Mouse (Mus musculus) hindbrain, embryonic 12.5 days (tissue): ENCODE measurements around the gene Ciz1. TPM values are rescaled to one million over a fixed set of nuclear protein-coding genes. Genes with fewer than 3 reads are reported as not detected.
A peak's percentile ranks its signal among the peaks of the same experiment; 100 is the strongest.
"Not testable (repeated sequence)": the region's sequence is repeated elsewhere in the genome, so short reads cannot be mapped to it uniquely, and the experiment has no call there.

Experiments
- ATAC-seq: fragments of 200-750 bp; cut with Nextera tagmentation; 2 replicates; pipeline ENCODE4 v1.8.0; 2017; ENCODE audit warnings: moderate TSS enrichment; ENCODE audit not compliant: low FRiP score
- H3K27ac ChIP-seq: fragments of 300-500 bp; sonication (generic); 2 replicates; pipeline ENCODE4 v1.5.1; 2016; ENCODE audit warnings: mild to moderate bottlenecking
- H3K27me3 ChIP-seq: fragments of 300-500 bp; sonication (generic); 2 replicates; pipeline ENCODE4 v1.6.1; 2016; ENCODE audit warnings: mild to moderate bottlenecking
- H3K36me3 ChIP-seq: fragments of 300-500 bp; sonication (generic); 2 replicates; pipeline ENCODE4 v1.6.1; 2016; ENCODE audit warnings: mild to moderate bottlenecking
- H3K4me1 ChIP-seq: fragments of 300-500 bp; sonication (generic); 2 replicates; pipeline ENCODE4 v1.6.1; 2016
- H3K4me2 ChIP-seq: fragments of 300-500 bp; sonication (generic); replicated peaks from 2 replicates; pipeline ENCODE4 v1.6.1; 2016; ENCODE audit warnings: mild to moderate bottlenecking
- H3K4me3 ChIP-seq: fragments of 300-500 bp; sonication (generic); 2 replicates; pipeline ENCODE4 v1.5.1; 2016; ENCODE audit warnings: mild to moderate bottlenecking
- H3K9ac ChIP-seq: fragments of 300-500 bp; sonication (generic); 2 replicates; pipeline ENCODE4 v1.6.1; 2016; ENCODE audit warnings: mild to moderate bottlenecking, moderate library complexity
- H3K9me3 ChIP-seq: fragments of 300-500 bp; sonication (generic); replicated peaks from 2 replicates; pipeline ENCODE4 v1.6.1; 2016; ENCODE audit warnings: mild to moderate bottlenecking
- WGBS: fragments of 180-500 bp; shearing (Covaris S2); methylation state at CpG from one replicate; pipeline ENCODE4 v1.1.7; 2016; 5-methylcytosine and 5-hydroxymethylcytosine counted together
- polyA plus RNA-seq: library from polyadenylated mRNA; unstranded; fragments of >200 nt; fragmentation: Nextera tagmentation; extraction: Ambion mirVana; gene quantifications from 2 replicates; pipeline ENCODE4 v1.2.1, GENCODE M21; 2016

Gene Ciz1
- polyA plus RNA-seq, 1 experiment from 2014 or later, result 59.1 TPM

DNA sequence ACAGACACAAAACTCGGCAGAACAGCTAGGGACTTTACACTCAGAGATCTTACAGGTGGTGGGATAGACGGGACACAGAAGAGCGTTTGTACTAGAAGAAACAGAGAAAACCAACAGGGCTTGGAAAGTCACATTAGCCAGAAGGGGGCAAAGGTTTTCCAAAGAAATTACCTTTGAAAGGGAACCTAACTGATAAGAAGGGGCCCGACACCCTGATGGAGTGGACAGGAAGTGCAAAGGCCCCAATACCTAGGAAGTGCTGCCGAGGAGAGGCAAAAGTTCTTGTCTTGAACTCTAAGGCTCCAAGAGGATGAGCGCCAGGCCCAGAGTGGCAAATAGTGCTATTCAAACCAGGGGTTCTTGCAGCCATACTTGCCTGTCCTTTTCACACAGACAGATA lies 1.7 kb downstream of the Ciz1 start:
- H3K9ac ChIP-seq, result no peak overlapping the region
- H3K27me3 ChIP-seq, result 0 out of 2 replicates have a peak, but pooled peaks cover 6% of the 10 kb centered on the region
- no peaks in the 10 kb centered on the region for H3K9me3 ChIP-seq
- H3K36me3 ChIP-seq, result no peaks in the 10 kb centered on the region
- ATAC-seq, result no peak
- 74% methylated on average over 6 of the region's 6 CpGs for WGBS
- H3K4me2 ChIP-seq, result peak overlapping the region; percentile 68; the same call in 1 of the 2 replicates
- no peak overlapping the region for H3K4me3 ChIP-seq
- no peak overlapping the region for H3K27ac ChIP-seq
- H3K4me1 ChIP-seq, result peaks cover 25% of the 10 kb centered on the region

DNA sequence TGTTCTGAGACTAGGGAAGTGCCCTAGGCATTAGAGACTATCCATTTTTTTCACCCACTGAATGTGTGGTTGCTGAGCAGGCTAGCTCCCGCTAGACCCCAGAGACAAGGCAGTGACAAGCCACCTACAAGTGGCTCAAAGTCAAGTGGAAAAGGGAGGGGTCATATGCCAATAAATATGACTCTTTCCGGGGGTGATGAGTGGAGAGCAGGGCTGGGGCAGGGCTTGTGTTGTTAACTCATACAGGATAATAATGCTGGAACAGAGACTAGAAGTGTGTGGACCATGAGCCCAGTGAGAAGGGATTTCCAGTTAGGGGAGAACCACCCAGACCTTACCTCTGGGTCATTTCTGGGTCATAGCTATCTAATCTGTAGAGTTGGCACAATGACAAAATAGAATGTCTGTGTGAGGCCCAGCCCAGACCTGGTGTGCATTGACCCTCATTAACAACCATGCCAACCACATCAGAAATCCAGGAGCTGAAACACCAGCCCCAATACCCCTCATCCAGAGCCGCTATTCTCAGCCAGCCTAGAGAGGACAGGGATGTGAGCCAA lies 2.3 kb downstream of the Ciz1 start:
- no peaks in the 10 kb centered on the region for H3K36me3 ChIP-seq
- no peak overlapping the region for H3K9ac ChIP-seq
- H3K27ac ChIP-seq, result no peak overlapping the region
- 0 out of 2 replicates have a peak, but pooled peaks cover 6% of the 10 kb centered on the region for H3K27me3 ChIP-seq
- no peak for ATAC-seq
- no peak overlapping the region for H3K4me3 ChIP-seq
- H3K9me3 ChIP-seq, result no peaks in the 10 kb centered on the region
- 92% methylated on average over 3 of the region's 3 CpGs for WGBS
- H3K4me2 ChIP-seq, result no peak overlapping the region
- peaks cover 25% of the 10 kb centered on the region for H3K4me1 ChIP-seq

DNA sequence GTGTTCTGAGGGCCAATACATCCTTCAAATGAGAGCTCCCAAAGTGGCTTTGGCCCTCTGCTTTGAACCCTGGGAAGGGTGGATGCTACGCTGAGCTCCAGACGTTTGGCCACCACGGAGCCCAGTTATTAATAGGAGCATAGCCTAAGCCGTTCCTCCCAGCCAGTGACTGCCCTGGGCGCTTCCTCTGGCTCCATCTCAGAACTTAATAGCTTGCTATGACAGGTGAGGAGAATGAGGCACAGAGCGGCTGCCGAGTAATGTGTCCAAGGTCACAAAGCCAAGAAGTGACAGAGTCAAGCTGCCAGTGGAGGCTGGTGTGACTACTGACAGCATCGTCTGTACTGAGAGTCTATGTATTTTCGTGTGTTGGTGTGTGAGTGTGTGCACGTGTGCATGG lies 4.1 kb downstream of the Ciz1 start:
- Histone ChIP-seq H3K9ac (no peak overlapping the region), H3K27ac (no peak overlapping the region), H3K4me2 (no peak overlapping the region), H3K9me3 (no peaks in the 10 kb centered on the region), H3K4me1 (peaks cover 20% of the 10 kb centered on the region), H3K36me3 (no peaks in the 10 kb centered on the region), H3K4me3 (no peak overlapping the region), H3K27me3 (0 out of 2 replicates have a peak, but pooled peaks cover 4% of the 10 kb centered on the region)
- no peak for ATAC-seq
- 82% methylated on average over 10 of the region's 10 CpGs for WGBS

DNA sequence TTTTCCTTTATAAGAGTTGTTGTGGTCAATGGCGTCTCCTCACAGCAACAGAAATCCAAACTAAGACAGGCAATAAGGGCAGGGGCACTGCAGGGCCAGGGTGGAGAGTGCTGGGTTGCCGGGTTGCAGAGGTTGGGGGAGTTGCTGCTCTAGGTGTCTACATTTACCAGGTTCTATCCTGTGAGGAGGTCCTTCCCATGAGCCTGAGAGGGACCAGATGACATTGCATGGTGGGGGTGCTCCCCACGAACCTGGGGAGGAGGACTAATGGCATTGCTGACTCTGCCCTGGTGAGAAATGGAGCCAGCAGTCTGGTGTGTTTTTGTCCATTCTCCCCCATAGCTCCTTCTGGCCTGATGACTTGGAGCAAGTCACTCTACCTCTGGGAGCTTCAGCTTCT lies 5.6 kb downstream of the Ciz1 start:
- 67% methylated on average over 3 of the region's 3 CpGs for WGBS
- no peak for ATAC-seq
- H3K36me3 ChIP-seq, result no peaks in the 10 kb centered on the region
- no peaks in the 10 kb centered on the region for H3K9me3 ChIP-seq
- peaks cover 11% of the 10 kb centered on the region for H3K27me3 ChIP-seq
- H3K9ac ChIP-seq, result no peak overlapping the region
- peaks cover 20% of the 10 kb centered on the region for H3K4me1 ChIP-seq
- no peak overlapping the region for H3K4me3 ChIP-seq
- no peak overlapping the region for H3K27ac ChIP-seq
- H3K4me2 ChIP-seq, result no peak overlapping the region

DNA sequence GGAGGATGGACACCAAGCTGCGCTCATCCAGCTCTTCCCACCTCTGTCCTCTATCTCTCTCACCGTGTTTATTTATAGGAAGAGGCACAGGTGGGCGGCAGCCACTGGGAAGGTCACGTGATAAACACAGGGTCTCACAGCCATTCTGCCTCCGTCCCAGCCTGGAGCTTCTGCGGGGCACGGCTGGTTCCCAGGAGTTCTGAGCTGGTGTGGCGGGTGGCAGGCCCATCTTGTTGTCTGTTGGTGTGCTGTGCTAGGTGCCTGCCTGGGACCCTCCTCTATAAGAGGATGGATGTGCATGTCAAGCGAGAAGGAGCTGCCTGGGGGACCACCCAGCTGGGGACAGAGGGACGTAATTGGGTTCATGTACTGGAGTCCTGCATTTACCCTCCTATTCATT lies 6.3 kb downstream of the Ciz1 start:
- peaks cover 11% of the 10 kb centered on the region for H3K27me3 ChIP-seq
- peaks cover 19% of the 10 kb centered on the region for H3K4me1 ChIP-seq
- no peak overlapping the region for H3K4me2 ChIP-seq
- WGBS, result 61% methylated on average over 10 of the region's 10 CpGs
- no peaks in the 10 kb centered on the region for H3K9me3 ChIP-seq
- no peak overlapping the region for H3K9ac ChIP-seq
- H3K27ac ChIP-seq, result no peak overlapping the region
- H3K4me3 ChIP-seq, result no peak overlapping the region
- ATAC-seq, result no peak
- no peaks in the 10 kb centered on the region for H3K36me3 ChIP-seq

DNA sequence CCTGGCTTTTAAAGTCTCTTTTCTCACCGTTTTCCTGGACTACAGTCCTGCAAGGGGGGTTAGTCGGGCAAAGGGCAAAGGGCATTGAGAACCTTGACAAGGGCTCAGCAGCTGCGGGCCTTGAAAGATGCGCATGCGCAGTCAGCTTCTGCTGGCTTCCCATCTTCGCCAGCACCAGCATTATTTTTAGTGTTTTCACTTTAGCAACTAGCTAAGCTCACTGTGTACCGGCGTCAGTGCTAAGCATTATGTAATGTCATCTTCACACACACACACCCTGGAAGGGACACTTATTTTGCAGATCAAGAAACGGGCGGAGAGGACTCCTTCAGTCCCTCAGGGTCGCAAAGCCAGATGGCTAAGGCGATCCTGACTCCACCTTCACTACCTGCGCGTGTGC lies 8.6 kb downstream of the Ciz1 start:
- H3K9ac ChIP-seq, result no peak overlapping the region

DNA sequence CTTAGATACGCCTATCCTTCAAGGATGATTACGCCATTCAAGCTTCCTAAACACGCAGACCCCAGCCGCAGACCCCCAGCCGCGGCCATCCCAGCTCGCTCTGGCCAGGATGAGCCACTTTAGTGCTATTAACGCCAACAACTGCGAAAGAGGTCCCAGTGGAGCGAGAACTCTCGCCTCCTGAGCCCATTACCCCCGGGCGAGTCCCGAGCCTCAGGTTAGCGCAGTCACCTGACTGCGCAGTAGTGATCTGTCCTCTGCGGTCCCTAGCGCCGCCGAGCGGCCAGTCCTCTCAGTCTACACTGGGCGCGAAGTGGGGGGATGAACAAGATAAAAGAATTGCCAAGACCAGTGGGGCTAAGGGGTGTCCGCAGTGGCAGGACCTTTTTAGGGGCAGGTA lies 9.3 kb downstream of the Ciz1 start:
- Histone ChIP-seq H3K4me2 (peak overlapping the region; percentile 63), H3K9ac (peak overlapping the region; percentile 10; the same call in 1 of the 2 replicates), H3K36me3 (peaks cover 13% of the 10 kb centered on the region), H3K27ac (no peak overlapping the region), H3K4me3 (peak overlapping the region; percentile 31), H3K4me1 (peaks cover 27% of the 10 kb centered on the region), H3K27me3 (peaks cover 11% of the 10 kb centered on the region), H3K9me3 (no peaks in the 10 kb centered on the region)
- WGBS, result 1% methylated on average over 24 of the region's 24 CpGs
- ATAC-seq, result peak; percentile 55

More for the DNA sequence above, 8.6 kb downstream of the Ciz1 start:
- Histone ChIP-seq H3K4me1 (peaks cover 27% of the 10 kb centered on the region), H3K4me2 (peak overlapping the region; percentile 63), H3K27ac (no peak overlapping the region), H3K4me3 (peak overlapping the region; percentile 31), H3K27me3 (peaks cover 11% of the 10 kb centered on the region), H3K36me3 (peaks cover 9% of the 10 kb centered on the region), H3K9me3 (no peaks in the 10 kb centered on the region)
- ATAC-seq, result no peak
- 5% methylated on average over 14 of the region's 14 CpGs for WGBS

DNA sequence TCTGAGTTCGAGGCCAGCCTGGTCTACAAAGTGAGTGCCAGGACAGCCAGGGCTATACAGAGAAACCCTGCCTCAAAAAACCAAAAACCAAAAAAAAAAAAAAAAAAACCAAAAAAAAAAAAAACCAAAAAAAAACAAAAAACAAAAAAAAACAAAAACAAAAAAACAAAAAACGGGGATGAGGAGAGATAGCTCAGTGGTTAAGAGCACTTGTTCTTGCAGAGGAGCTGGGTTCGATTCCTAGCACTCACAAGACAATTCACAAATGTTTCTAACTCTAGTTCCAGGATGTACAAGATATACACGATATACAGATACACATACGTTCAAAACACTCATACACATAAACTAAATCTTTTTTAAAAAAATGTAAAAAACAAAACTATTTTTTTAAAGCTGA lies 10.1 kb downstream of the Ciz1 start:
- 43% methylated on average over 5 of the region's 5 CpGs for WGBS
- ATAC-seq, result not testable (repeated sequence)

DNA sequence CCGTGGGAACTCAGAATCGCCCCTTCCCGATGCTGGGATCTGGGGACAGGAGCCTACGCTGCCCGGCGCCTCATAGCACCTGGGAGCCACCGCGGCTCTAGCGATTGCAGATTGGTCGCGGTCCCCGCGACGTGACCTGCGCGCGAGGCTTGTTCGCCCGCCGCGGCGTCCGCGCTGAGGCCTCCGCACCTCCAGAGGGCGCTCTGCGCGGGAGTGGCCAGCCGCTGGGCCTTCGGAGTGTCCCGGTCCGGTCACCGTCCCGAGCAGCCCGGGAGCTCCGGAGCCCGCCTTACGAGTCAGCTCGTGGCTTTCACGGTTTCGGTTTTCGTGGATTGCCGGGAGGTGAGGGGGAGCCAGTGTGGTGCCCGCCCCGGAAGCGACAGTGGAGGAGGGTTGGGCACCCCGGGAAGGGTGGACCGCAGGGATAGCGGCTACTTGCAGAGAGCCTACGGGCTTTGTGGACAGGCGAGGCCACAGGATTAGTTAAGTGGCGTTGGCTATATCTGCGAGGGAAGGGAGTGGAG lies 10.8 kb downstream of the Ciz1 start:
- H3K9ac ChIP-seq, result peak overlapping the region; percentile 79
- H3K27ac ChIP-seq, result peak overlapping the region; percentile 82
- peak overlapping the region; percentile 94 for H3K4me2 ChIP-seq
- peak overlapping the region; percentile 75 for H3K4me3 ChIP-seq
- 0% methylated on average over 52 of the region's 53 CpGs for WGBS
- peaks cover 26% of the 10 kb centered on the region for H3K36me3 ChIP-seq
- ATAC-seq, result peak; percentile 79
- peaks cover 27% of the 10 kb centered on the region for H3K4me1 ChIP-seq
- no peaks in the 10 kb centered on the region for H3K9me3 ChIP-seq
- peaks cover 11% of the 10 kb centered on the region for H3K27me3 ChIP-seq

More for the DNA sequence above, 10.1 kb downstream of the Ciz1 start:
- H3K9me3 ChIP-seq, H3K27ac ChIP-seq: not testable (repeated sequence)
- Histone ChIP-seq H3K27me3 (peaks cover 11% of the 10 kb centered on the region), H3K4me1 (peaks cover 27% of the 10 kb centered on the region), H3K4me3 (peak overlapping the region; percentile 75), H3K9ac (peak overlapping the region; percentile 79; the same call in 1 of the 2 replicates), H3K36me3 (peaks cover 20% of the 10 kb centered on the region), H3K4me2 (peak overlapping the region; percentile 94)

DNA sequence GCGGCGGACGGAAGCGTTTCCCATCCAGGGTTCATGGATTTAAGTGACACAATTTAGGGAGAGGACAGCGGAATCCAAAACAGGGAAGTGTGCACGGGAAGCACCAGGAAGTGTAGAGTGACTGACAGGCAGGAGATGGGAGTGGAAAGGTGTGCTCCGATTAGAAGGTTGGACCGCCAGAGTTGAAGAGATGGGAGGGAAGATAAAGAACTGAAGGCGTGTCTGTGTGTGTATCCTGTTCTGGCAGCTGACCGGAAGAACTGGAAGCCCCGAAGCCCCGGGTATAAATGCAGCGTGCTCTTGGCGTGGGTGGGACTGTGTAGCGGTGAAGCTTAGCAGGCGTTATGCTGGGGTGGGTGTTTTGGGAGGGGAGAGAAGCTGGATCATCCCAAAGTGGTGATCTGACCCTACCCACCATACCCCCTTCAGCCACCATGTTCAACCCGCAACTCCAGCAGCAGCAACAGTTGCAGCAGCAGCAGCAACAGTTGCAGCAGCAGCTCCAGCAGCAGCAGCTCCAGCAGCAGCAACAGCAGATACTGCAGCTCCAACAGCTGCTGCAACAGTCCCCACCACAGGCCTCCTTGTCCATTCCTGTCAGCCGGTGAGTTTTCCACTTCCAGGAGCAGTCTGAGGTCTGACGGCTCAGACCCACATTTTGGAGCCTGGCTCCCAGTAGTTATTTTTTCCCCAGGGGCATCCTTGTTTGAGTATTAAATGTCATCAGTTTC lies 11.4 kb downstream of the Ciz1 start:
- Histone ChIP-seq H3K27ac (peak overlapping the region; percentile 82), H3K4me2 (peak overlapping the region; percentile 94), H3K36me3 (peaks cover 31% of the 10 kb centered on the region), H3K9ac (peak overlapping the region; percentile 79), H3K9me3 (no peaks in the 10 kb centered on the region), H3K4me3 (peak overlapping the region; percentile 75), H3K27me3 (peaks cover 7% of the 10 kb centered on the region), H3K4me1 (peaks cover 27% of the 10 kb centered on the region)
- ATAC-seq, result peak; percentile 1; the same call in 1 of the 2 replicates
- 11% methylated on average over 19 of the region's 19 CpGs for WGBS

DNA sequence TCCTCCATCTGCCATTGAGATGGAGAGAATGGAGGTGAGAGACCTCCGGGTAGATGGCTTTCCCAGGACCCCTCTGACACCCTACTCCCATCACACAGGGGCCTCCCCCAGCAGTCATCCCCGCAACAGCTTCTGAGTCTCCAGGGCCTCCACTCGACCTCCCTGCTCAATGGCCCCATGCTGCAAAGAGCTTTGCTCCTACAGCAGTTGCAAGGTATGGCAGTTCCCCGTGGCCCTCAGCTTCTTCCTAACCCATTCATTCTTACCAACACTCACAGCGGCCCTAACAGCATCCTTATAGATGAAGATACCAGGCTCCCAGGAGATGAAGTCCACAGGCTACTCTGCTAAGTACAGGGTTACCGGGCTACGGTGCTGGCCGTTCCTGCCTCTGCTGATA lies 12.0 kb downstream of the Ciz1 start:
- H3K27me3 ChIP-seq, result peaks cover 7% of the 10 kb centered on the region
- peaks cover 27% of the 10 kb centered on the region for H3K4me1 ChIP-seq
- peaks cover 35% of the 10 kb centered on the region for H3K36me3 ChIP-seq
- ATAC-seq, result no peak
- peak overlapping the region; percentile 94 for H3K4me2 ChIP-seq
- H3K4me3 ChIP-seq, result peak overlapping the region; percentile 75; the same call in 1 of the 2 replicates
- H3K9ac ChIP-seq, result peak overlapping the region; percentile 79; the same call in 1 of the 2 replicates
- H3K9me3 ChIP-seq, result no peaks in the 10 kb centered on the region
- no peak overlapping the region for H3K27ac ChIP-seq
- WGBS, result 83% methylated on average over 8 of the region's 8 CpGs

DNA sequence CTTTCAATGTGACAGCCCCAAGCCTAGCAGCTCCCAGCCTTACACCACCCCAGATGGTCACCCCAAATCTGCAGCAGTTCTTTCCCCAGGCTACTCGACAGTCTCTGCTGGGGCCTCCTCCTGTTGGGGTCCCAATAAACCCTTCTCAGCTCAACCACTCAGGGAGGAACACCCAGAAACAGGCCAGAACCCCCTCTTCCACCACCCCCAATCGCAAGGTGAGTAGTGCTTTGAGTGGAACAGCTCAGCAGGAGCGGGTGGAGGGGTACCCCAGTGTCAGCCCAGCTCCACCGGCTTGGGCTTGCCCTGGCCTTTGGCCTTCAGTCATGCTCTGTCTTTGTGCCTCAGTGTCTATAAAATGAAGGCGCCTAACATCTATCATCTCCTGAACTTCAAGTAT lies 15.2 kb downstream of the Ciz1 start:
- Histone ChIP-seq H3K9ac (no peak overlapping the region), H3K4me3 (no peak overlapping the region), H3K4me1 (peaks cover 13% of the 10 kb centered on the region), H3K9me3 (no peaks in the 10 kb centered on the region), H3K27ac (no peak overlapping the region), H3K27me3 (no peaks in the 10 kb centered on the region), H3K36me3 (peaks cover 67% of the 10 kb centered on the region), H3K4me2 (no peak overlapping the region)
- 97% methylated on average over 5 of the region's 5 CpGs for WGBS
- no peak for ATAC-seq
